Mouse (Mus musculus): ENCODE data around the gene Trappc2l. TPM values are rescaled to one million over a fixed set of nuclear protein-coding genes. Genes with fewer than 3 reads are reported as not detected.

Gene Trappc2l
- total RNA-seq, 2 experiments from 2014 or later: 39.9 to 46.1 TPM

DNA sequence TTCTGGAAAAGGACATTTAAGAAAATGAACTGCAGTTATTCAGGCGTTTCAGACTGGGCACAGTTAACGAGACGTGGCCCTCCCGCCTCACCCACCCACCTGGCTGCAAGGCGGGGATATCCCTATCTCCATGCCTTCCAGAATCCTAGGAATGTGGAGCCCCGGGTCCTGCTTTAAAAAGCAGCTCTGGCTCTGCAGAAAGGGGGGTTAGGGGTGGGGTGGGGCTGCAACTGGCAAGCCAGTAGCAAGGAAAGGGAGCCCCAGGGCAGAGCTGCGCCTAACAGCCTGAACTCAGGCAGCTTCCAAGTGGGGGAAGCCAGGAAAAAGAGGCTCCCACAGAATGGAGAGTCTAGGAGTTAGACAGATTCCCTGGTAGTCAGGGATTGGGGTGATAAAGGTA lies 32.2 kb upstream of the Trappc2l start:
- DNase-seq (ENCODE audit: low spot score): no peak

DNA sequence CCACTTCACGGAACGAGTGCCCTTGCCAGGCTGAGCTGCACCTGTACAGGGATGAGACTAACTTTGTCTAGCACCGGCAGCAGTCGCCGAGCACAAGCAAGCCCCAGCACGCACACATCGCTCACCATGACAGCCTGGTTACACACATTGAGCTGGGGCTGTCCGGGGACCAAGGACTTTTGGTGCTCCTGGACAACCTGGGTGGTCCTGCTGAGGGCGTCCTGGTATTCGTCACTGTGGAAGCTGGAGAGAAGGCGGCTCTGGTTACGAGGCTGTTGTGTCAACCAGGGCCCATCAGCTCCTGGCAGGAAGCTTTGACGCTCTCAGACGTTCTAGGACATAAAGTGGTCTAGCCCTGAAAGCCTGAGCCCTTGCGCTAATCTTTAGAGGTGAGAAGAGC lies 30.5 kb upstream of the Trappc2l start:
- DNase-seq (ENCODE audit: low spot score): no peak

DNA sequence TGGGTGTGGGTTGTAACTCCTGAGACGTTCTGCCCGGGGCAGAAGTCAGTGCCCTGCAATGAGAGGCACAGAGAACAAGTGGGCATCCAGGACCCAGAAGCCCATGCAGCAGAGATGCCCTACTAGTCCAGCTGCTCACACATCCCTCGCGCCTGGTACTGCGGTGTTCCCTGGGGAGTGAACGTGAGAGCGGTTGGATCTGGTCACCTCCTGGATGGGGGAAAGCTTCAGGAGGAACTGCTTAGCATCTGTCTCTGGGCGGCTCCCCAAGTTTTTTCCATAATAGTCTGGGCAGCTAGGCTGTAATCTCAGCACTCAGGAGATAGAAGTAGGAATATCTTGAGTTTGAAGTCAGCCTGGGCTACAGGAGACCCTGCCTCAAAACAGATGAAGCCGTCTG lies 26.5 kb upstream of the Trappc2l start:
- DNase-seq (ENCODE audit: low spot score): no peak

DNA sequence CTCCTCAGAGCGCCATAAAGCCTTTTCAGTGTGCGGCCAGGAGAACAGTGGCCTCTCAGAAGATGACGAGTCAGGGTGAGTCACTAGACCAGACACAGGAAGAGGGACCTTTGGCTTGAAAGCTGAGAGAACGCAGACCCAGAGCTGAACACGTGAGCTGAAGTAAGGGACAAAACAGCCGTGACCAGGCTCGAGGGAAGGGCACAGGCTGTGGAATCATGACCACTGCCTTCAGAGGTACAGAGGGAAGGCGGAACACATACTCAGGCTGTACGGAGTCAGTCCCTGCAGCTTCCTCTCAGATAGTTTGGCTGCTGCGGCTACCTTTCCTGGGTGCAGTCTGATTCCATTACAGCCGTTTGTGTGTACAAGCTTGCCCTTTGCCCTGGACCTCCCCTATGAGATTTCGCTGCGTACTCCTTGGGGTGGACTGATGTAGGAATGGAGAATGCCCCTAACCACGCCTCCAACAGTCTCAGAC lies 26.0 kb upstream of the Trappc2l start:
- DNase-seq (ENCODE audit: low spot score): no peak

DNA sequence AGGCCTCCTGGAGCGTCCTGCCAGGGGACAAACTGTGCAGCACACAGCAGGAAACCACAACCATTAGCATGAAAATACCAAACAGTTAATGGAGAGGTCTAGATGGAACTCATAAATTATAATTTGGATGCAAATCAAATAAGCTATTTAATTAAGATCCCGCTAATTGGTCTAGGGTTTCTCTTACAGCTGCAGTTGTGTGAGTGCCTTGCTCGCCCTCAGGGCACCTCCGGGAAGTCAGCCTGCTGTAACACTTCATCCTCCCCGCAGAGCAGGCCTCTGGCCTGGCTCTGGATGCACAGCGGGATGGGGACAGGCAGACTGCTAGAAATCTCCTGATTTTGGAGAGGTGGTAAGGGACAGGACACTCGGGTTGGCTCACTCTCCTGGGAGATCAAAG lies 25.3 kb upstream of the Trappc2l start:
- DNase-seq (ENCODE audit: low spot score): no peak

DNA sequence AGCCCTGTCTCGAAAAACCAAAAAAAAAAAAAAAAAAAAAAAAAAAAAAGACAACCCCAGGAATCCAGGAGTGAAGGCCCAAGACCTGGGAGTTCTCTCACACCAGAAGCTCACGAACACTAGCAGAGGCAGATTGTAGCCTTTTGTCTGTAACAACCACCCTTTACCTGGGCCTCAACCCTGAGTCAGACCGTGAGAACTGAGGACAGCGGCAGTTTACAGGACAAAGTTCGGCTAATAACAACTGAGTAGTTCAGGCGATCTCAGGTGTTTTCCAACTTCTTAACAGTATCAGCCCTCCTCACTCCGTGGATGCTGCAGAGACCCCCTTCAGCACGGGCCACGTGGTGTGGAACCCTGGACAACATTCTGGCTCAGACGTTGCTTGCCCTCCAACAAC lies 24.7 kb upstream of the Trappc2l start:
- DNase-seq (ENCODE audit: low spot score): no peak

DNA sequence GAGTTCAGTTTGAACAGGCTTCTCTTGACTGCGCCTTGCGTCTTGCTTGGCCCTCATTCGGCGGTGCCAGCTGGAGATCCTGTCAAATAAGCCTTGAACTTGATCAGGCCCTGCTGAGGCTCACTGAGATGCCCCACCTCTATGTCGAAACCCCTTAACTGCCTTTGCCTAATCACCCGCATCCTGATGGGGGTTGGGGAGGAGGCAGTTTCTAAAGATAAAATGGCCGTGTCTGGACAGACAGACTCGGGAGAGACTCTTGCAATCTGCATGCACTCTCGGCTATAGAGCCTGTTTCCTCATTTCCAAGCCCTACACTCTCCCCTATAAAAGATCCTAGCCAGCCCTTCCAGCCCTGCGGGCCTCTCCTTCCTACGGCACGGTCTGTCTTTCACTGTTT lies 18.2 kb upstream of the Trappc2l start:
- DNase-seq (ENCODE audit: low spot score): no peak

DNA sequence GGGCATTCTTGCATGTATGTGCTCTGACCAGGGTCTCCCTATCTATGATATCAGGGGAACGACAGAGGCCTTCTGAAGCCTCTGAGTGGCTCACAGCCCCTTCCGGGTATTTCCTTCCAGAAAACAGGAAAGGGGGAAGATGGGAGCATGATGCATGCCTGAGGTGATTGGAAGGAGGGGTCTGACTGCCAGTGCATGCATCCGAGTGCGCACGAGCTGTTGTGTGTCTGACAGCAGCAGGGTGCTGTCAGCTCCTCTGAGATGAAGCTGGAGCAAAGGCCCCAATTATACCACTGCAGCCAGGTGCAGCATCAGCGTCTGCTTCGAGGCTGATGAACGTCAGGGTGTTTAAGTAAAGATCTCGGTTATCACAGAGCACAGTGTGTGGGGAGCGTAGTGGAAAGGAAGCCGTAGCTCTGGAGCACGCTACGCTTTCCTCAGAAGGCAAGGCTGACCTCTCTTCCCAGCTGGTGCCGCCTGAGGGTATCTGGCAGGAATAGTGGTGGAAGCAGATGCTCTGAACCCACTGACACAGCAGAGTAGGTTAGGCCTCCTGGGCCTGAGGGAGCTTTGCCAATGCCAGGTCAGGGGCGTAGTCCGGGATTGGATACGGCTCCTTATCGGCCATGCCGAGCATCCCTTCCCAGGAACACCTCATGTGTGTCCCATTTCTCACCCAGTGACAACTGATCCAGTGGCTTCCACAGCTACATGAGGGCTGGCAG lies 17.5 kb upstream of the Trappc2l start:
- no peak for DNase-seq (ENCODE audit: low spot score)

DNA sequence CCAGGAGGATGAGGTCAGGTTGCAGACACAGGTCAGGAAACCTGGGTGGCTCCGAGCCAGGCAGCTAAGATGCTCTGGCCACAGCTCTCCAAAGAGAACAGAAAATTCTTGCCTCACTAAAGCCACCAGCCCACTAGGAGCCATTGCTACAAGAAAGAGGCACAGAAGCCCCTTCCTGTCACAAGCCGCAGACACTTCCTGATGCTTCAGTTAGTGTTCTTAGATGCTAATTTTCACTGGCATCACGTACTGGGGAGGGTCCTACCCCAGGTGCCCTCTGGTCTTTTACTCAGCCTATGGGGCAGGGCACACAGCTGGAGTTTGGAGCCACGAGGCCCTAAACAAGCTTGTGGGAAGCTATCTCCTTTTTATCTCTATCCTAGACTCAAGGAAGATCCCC lies 15.4 kb upstream of the Trappc2l start:
- no peak for DNase-seq (ENCODE audit: low spot score)

DNA sequence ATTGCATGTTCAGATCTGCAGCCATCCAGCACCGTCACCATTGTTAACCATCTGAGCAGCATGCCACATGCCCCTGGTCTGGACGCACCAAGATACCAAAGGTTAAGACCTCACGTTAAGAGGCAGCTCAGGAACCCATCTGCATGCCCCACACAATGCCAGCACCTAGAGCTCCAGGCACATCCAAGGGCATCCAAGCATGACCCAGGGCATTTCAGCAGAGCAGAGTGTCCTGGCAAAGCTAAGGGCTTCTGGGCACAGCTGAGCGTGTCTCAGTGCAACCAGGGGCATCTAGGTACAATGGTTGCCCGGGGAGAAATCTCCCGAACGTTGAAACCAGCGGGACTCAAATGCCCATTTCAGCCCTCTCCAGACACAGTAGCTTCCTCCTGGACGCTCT lies 10.8 kb upstream of the Trappc2l start:
- no peak for DNase-seq (ENCODE audit: low spot score)

DNA sequence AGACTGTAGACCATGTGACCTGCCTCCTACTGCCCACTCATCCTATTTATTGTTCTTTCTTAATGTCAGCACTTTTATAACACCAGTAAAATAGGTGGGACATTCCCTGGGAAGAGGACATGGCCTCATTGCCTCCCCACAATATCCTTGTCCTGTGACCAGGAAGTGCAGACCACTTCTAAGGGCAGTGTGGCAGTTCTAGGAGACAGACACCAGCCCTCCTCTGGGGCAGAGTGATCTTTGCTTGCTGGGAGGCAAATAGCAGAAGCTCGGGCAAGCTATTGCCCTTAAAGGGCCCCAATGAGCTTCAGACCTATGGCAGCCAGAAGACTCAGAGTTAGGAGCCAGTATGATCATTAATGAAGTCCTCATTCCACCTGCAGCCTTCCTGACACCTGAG lies 6.8 kb upstream of the Trappc2l start:
- no peak for DNase-seq (ENCODE audit: low spot score)

DNA sequence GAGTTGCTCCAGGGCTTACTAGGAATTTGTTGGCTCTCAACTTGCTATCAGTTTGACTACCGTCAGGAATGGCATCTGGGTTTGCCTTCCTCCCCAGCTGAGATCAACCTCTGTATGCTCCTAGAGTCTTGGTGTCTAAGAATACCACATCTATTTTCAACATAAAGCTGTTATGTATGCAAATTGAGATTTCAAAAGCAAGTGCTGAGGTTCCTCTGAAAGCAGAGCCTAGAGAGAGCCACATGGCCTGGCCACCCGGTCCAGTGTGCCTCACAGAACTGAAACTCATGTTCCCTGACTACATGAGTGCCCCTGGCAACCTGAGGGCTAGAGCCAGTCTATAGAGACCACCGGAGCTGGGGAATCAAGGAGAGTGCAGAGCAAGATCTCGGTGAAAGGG lies 6.1 kb upstream of the Trappc2l start:
- DNase-seq (ENCODE audit: low spot score): no peak

DNA sequence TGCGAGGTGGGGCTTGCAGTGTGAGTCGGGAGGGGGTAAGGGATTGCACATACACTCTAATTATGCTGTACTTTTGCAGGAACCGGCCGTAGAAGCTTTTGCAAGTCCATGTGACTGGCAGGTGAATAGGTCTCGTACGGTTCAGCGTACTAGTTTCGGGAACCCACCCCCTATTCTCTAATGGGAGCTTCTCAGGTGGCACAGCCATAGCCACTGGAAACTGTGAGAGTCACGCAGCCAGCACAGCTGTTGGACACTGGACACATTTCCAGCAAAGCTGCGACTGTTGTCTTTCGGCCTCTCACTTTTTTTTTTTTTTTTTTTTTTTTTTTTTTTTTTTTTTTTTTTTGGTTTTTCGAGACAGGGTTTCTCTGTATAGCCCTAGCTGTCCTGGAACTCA lies 4.6 kb upstream of the Trappc2l start:
- no peak for DNase-seq (ENCODE audit: low spot score)

DNA sequence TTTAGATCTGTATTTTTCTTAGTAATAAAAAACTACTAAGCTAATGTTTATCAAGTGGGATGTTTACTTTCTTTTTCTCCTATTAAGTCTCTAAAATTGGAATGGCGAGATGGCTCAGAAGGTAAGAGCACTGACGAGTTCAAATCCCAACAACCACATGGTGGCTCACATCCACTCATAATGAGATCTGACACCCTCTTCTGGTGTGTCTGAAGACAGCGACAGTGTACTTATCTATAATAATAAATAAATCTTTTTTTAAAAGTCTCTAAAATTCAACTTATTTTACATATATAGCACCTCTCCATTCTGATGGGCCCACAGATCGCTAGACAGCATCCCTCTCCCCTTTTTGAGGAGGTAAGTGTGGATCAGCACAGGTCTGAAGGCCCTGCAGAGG lies 1.2 kb upstream of the Trappc2l start:
- DNase-seq (ENCODE audit: low spot score): no peak

DNA sequence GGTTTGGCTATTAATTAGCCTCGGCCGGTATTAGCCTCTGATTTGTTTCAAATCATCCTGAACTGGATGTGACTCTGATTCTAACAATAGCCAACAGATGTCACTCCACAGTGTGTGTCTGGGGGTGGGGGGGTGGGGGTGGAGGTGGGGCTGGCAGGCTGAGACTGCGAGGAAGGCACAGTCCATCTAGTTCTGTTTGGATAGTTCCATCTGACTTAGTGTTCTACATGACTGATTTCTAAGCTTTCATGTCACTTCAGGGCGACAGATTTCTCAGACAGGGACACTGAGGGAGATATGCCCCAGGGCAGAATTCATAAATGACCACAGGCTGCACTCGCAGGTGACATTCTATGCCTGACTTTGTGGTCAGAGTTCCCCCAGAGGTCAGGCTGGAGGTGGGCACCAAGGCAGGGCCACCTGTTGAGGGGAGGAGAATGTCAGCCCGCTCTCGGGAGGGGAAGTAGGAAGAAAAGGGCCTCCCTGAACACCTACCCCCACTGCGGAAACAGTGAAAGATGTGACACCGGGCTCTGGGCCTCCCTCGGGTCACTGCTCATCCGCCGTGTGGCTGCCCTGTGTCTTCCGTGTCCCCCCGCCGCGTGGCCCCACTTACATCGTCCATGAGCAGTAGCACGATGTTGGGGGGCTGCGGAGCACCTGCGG lies 695 bp upstream of the Trappc2l start:
- no peak for DNase-seq (ENCODE audit: low spot score)

DNA sequence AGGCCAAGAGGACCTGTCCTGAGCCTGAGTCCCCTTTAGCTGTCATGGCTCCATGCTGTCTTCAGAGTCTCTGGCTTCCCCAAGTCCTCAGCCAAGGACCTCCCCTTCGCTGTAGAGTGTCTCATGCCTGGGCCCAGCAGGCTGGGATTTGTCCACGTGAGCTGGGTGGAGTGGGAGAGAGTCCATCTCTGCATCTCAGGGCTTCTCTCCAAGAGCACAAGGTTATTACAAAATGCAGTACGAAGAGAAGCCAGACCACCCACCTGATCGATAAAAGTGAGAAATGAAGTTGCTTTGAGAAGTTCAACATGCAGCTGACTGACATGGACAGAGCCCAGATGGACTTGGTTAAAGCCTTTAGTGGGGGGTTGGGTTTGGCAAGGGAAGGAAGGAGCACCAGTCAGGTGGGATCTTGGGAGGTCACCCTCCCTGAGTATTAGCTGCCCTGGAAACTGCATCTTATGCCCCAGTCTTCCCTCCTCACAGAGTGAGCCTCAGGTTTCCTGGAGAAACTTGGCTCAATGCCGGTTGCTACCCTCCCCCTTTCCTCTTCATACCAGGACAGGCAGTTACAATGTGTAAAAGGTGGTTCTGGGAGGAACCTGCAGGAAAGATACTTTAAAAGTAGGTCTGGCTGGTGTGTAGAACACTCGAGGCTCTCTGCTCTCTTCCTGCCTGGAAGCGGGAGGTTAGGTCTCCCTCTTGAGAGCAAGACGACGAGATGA lies 4.9 kb downstream of the Trappc2l start:
- peak; percentile 25 for DNase-seq (ENCODE audit: low spot score)

DNA sequence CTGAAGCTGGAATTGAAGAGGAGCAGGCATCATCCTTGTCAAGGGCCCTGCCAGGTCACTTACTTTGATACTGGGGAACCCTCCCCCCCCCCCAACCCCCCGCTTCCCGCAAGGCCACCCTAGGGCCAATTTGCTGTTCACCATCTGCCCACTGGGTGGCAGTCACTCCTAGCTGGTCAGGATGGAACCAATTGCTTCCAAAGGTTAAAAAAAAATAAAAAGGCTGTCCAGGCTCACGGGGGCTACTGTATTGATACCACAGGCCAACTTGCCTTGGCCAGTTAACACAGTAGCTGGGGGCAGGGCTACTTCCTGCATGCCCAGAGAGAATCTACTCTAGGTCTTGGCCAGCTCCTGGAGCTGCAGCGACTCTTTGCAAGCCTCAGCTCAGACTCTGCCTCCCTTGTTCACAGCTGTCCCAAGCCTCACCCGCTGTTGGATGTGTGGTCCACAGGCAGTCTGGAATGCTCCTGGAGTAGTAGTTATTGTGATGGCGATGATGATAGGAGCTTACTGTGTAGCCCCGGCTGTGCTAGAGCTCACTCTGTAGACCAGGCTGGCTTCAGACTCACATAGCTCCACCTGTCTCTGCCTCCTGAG lies 6.6 kb downstream of the Trappc2l start:
- peak; percentile 87 for DNase-seq (ENCODE audit: low spot score)

DNA sequence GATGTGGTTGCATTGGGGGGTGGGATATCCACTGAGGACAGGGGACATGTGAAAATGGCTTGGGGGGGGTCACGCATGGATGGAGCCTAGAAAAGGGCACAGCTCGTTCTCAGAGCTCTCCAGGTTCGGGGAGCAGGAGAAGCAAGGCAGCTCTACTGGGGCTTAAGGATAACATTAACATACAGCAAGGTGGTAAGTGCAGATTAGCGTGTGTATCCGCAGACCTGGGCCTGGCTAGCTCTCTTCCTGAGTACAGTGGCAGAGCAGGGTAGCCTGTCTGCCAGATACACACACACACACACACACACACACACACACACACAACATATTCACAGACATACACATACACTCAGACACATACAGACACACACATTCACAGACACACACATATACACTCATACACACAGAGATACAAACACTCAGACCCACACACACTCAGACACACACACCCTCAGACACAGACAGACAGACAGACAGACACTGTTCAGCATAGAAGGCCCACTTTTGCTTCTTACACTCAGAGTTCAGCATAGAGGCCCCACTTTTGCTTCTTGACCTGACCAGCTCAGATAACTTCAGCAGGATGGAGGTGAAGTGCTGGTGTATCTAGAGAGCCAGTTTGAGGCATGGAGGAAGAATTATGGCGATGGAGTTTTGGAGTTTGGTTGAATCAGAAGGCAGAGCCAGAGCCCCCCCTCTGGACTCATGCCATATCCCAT lies 7.4 kb downstream of the Trappc2l start:
- no peak for DNase-seq (ENCODE audit: low spot score)

DNA sequence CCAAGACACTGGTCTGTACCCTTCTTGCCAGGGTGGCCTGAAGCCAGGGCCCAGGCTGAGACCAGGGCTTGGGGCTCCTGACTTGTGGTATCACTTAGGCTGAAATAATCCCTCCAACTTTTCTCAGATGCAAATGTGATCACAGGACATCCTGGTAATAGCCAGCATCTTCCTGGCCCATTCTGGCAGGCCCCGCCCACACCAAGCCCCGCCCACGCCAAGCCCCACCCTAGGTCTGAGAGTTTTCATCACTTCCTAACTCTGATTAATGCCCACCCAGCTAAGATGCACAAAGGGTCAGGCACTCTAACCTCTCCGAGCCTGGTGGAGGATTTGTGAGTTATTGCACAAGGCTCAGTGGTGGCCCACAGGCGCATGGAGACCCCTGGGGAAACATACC lies 9.0 kb downstream of the Trappc2l start:
- DNase-seq (ENCODE audit: low spot score): no peak

DNA sequence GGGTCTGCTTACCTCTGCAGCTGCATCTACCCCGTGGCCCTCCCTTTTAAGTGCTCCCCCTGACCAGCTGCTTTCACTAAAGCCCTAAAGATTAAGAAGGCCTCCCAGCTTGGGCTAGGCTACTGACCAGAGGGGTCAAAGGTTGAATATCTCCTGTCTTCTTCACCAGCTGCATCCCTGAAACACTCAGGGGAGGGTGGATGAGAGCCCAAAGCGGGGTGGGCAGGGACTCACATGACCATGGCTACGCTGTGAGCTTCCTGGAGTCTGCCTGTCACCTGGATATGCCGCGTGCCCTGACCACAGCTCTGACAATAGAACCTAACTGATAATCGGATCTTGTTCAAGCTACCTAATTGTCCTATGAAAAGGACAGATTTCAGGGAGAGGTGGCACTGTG lies 11.3 kb downstream of the Trappc2l start, which contains the start of gene Pabpn1l:
Gene Pabpn1l (minus strand): TSS at position 13 of the 400 bp plus-strand sequence.
- DNase-seq (ENCODE audit: low spot score): no peak

DNA sequence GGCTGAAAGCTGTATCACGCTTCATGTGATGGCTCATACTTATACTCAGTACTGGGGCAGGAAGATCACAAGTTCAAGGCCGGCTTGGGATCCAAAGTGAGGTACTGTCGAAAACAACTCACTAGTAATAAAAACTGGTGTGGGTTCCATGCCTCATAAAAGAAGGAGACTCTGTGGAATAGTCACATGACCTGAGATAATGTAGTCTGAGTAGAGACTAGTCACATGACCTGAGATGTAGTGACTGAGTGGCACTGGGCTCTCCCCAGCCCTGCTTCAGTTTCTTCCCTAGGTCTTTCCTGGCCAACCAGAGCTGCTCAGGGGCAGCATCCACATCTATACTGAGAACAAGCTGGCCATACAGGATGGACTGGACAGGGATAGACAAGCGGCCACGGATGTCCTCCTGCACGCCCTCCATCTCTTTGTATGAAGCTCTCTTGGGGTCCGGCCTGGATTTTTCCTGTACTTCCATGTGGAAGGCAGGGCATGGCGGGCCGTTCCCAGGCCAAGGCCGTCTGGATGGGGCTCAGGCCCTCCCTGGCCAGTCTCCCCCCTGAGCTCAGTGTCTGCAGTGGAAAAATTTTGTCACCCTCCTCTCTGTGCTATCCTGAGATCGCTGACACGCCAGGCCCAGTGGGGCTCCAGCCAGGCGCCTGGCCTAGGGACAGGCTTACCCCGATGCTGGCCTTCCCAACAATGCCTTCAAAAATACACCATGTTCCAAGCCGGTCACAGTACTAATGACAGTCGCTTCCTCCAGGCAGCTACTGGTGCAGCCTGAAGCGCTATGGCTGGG lies 12.6 kb downstream of the Trappc2l start:
- peak; percentile 66 for DNase-seq (ENCODE audit: low spot score)
